Comparison of ENCODE assay signal across 8 mouse cellular contexts in the genomic region with DNA sequence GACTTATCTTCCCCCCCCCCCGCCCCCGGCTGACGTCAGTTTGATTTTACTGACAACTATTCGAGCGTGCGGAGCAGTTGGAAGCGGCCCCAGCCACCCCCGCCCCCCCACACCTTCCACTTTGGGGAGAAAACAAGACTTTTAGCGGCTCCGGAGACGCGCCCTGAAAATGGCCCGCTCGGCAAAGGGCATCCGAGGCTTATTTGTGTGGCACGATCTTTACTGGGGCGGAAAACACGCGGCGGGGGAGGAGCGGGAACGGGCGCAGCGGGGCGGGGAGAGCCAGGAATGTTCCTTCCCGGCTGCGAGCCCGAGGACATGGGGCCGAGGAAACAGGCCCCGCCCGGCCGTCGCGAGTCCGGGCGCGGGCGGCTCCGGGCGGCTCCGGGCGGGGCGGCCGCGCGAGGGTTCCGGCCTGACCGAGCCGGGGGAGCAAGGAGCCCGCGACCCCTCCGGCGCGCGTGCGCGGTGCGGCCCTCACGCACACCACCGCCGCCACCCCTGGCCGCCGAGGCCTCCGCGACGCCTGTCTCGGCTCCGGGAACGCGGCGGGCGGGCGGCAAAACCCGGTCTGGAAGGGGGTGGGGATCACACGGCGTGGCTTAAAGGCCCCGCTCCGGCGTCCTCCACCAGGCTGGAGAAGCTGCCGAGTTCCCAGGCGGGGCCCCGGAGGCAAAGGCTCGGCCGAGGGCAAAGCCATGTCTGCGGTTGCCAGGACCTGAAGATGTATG.
DNase-seq lines count a peak whose midpoint lies in the region; ATAC-seq lines count a peak whose summit lies in the region.

No protein-coding gene starts in this region.

- peak; percentile 49 for DNase-seq in c-Kit-negative CD71-positive TER-119-positive erythroid progenitor cells, embryonic 14.5 days (ENCODE audit: low read depth, low spot score)
- peak; percentile 93 for DNase-seq in forebrain, embryonic 10.5 days (ENCODE audit: extremely low spot score, low spot score)
- peak; percentile 95 to 96 for DNase-seq in kidney, postnatal 36 days
- DNase-seq in telencephalon, adult 2 months (ENCODE audit: low read depth, low spot score) = peak; percentile 68

- peak overlapping the region; percentile 97 for H3K27ac ChIP-seq in forebrain, embryonic 10.5 days
- peak overlapping the region; percentile 99 for H3K27ac ChIP-seq in heart, embryonic 16.5 days (ENCODE audit: low read length)
- H3K27ac ChIP-seq in liver, embryonic 15.5 days (replicated peaks) = peak overlapping the region; percentile 84
- H3K27ac ChIP-seq in neural tube, embryonic 12.5 days = peak overlapping the region; percentile 96

- H3K4me2 ChIP-seq in heart, embryonic 16.5 days (ENCODE audit: low read depth, low read length) = peak overlapping the region; percentile 78
- H3K4me2 ChIP-seq in liver, embryonic 15.5 days = peak overlapping the region; percentile 95
- H3K4me2 ChIP-seq in neural tube, embryonic 12.5 days (replicated peaks) = peak overlapping the region; percentile 60

- H3K9ac ChIP-seq in heart, embryonic 16.5 days (ENCODE audit: low read length) = peak overlapping the region; percentile 90
- peak overlapping the region; percentile 71 for H3K9ac ChIP-seq in liver, embryonic 15.5 days
- H3K9ac ChIP-seq in neural tube, embryonic 12.5 days = peak overlapping the region; percentile 78

- H3K27me3 ChIP-seq in forebrain, embryonic 10.5 days (ENCODE audit: poor library complexity, severe bottlenecking) = no peaks in the 10 kb centered on the region
- no peaks in the 10 kb centered on the region for H3K27me3 ChIP-seq in heart, embryonic 16.5 days (ENCODE audit: control insufficient read depth, insufficient read depth, low read length)
- H3K27me3 ChIP-seq in liver, embryonic 15.5 days = peaks cover 23% of the 10 kb centered on the region
- H3K27me3 ChIP-seq in neural tube, embryonic 12.5 days (replicated peaks) = no peaks in the 10 kb centered on the region

- no peaks in the 10 kb centered on the region for H3K9me3 ChIP-seq in forebrain, embryonic 10.5 days
- H3K9me3 ChIP-seq in heart, embryonic 16.5 days (replicated peaks; ENCODE audit: control insufficient read depth, low read length) = no peaks in the 10 kb centered on the region
- H3K9me3 ChIP-seq in liver, embryonic 15.5 days (replicated peaks) = no peaks in the 10 kb centered on the region
- H3K9me3 ChIP-seq in neural tube, embryonic 12.5 days = no peaks in the 10 kb centered on the region

- H3K4me1 ChIP-seq in forebrain, embryonic 10.5 days = peaks cover 19% of the 10 kb centered on the region
- H3K4me1 ChIP-seq in heart, embryonic 16.5 days (ENCODE audit: control insufficient read depth, insufficient read depth, low read length) = peaks cover 8% of the 10 kb centered on the region; the same call in 1 of the 2 replicates
- H3K4me1 ChIP-seq in liver, embryonic 15.5 days (replicated peaks) = peaks cover 14% of the 10 kb centered on the region
- H3K4me1 ChIP-seq in neural tube, embryonic 12.5 days = peaks cover 9% of the 10 kb centered on the region

- H3K36me3 ChIP-seq in forebrain, embryonic 10.5 days (replicated peaks) = no peaks in the 10 kb centered on the region
- H3K36me3 ChIP-seq in heart, embryonic 16.5 days (ENCODE audit: control insufficient read depth, insufficient read depth) = no peaks in the 10 kb centered on the region
- no peaks in the 10 kb centered on the region for H3K36me3 ChIP-seq in liver, embryonic 15.5 days (replicated peaks)
- H3K36me3 ChIP-seq in neural tube, embryonic 12.5 days = no peaks in the 10 kb centered on the region

- ATAC-seq in CD4-positive, CD25-positive, alpha-beta regulatory T cell, adult 4 months = peak; percentile 86
- peak; percentile 95 for ATAC-seq in heart, embryonic 16.5 days (replicated peaks; ENCODE audit: extremely low read depth, insufficient read depth, low FRiP score)
- ATAC-seq in liver, embryonic 15.5 days (ENCODE audit: insufficient read depth) = peak; percentile 94
- peak; percentile 95 for ATAC-seq in neural tube, embryonic 12.5 days (ENCODE audit: low FRiP score, low read depth)

- peak overlapping the region; percentile 59 for H3K4me3 ChIP-seq in forebrain, embryonic 10.5 days
- peak overlapping the region; percentile 72 for H3K4me3 ChIP-seq in heart, embryonic 16.5 days (ENCODE audit: low read length)
- peak overlapping the region; percentile 70 for H3K4me3 ChIP-seq in liver, embryonic 15.5 days (replicated peaks)
- H3K4me3 ChIP-seq in neural tube, embryonic 12.5 days = peak overlapping the region; percentile 48

- WGBS in forebrain, embryonic 10.5 days = under 1% methylated on average over 74 of the region's 85 CpGs
- under 1% methylated on average over 65 of the region's 85 CpGs for WGBS in heart, embryonic 16.5 days
- under 1% methylated on average over 67 of the region's 85 CpGs for WGBS in liver, embryonic 15.5 days (ENCODE audit: insufficient replicate concordance)
- under 1% methylated on average over 85 of the region's 85 CpGs for WGBS in neural tube, embryonic 12.5 days

Comparison
In these comparisons a context has a peak if more than half of its experiments do, and no peak if none do; other contexts are left out.
1. Peak in every context shown above with its lines: DNase-seq, ATAC-seq, H3K4me3 ChIP-seq and H3K27ac ChIP-seq.